Mouse (Mus musculus) small intestine, adult 2 months (tissue): ENCODE measurements around the gene Mchr1. TPM values are rescaled to one million over a fixed set of nuclear protein-coding genes. Genes with fewer than 3 reads are reported as not detected.

Experiments used
- H3K27ac ChIP-seq: fragments of 200-500 bp; 2 replicates; pipeline ENCODE4 v1.5.1; 2012; ENCODE audit warnings: low read depth, low read length, control low read depth, inconsistent platforms; ENCODE audit not compliant: insufficient read depth
- H3K27me3 ChIP-seq: fragments of 200-500 bp; 2 replicates; pipeline ENCODE4 v1.6.1; 2012; ENCODE audit warnings: mild to moderate bottlenecking, moderate library complexity, low read length, inconsistent platforms; ENCODE audit not compliant: control insufficient read depth, insufficient read depth
- H3K36me3 ChIP-seq: fragments of 200-500 bp; 2 replicates; pipeline ENCODE4 v1.6.1; 2012; ENCODE audit warnings: mild to moderate bottlenecking, low read length, control low read depth, inconsistent platforms; ENCODE audit not compliant: control insufficient read depth, insufficient read depth
- H3K4me1 ChIP-seq: fragments of 200-500 bp; 2 replicates; pipeline ENCODE4 v1.6.1; 2012; ENCODE audit warnings: low read length, inconsistent platforms, mixed read lengths; ENCODE audit not compliant: control insufficient read depth, insufficient read depth, insufficient read length
- H3K4me3 ChIP-seq: fragments of 200-500 bp; 2 replicates; pipeline ENCODE4 v1.5.1; 2012; ENCODE audit warnings: low read depth, mild to moderate bottlenecking, control low read depth, inconsistent platforms, low read length, moderate library complexity
- CTCF ChIP-seq: fragments of 200-500 bp; IDR thresholded peaks from 2 replicates; pipeline ENCODE4 v1.5.1; 2012; ENCODE audit warnings: low read depth, mild to moderate bottlenecking, control low read depth, inconsistent platforms, low read length, moderate library complexity, mixed read lengths; ENCODE audit not compliant: insufficient replicate concordance, insufficient read length; ENCODE audit errors: extremely low read depth
- POLR2A ChIP-seq: fragments of 200-500 bp; IDR thresholded peaks from 2 replicates; pipeline ENCODE4 v1.6.1; 2012; ENCODE audit warnings: low read depth, mild to moderate bottlenecking, control low read depth, inconsistent platforms, low read length, moderate library complexity
- WGBS: fragments of 180-500 bp; shearing (Covaris S2); methylation state at CpG from one replicate; pipeline ENCODE4 v1.1.7; 2018; 5-methylcytosine and 5-hydroxymethylcytosine counted together
- polyA plus RNA-seq: library from polyadenylated mRNA; depleted of rRNA; stranded (reverse); fragments of >200 nt; gene quantifications from 2 replicates; pipeline ENCODE4 v1.2.3, GENCODE M21; 2012

Mchr1 gene
- polyA plus RNA-seq, 1 experiment, result 0.71 TPM

DNA sequence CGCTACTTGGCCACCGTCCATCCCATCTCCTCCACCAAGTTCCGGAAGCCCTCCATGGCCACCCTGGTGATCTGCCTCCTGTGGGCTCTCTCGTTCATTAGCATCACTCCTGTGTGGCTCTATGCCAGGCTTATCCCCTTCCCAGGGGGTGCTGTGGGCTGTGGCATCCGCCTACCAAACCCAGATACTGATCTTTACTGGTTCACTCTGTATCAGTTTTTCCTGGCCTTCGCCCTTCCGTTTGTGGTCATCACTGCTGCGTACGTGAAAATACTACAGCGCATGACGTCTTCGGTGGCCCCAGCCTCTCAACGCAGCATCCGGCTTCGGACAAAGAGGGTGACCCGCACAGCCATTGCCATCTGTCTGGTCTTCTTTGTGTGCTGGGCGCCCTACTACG lies 2.2 kb downstream of the Mchr1 start:
- peaks cover 8% of the 10 kb centered on the region; the same call in 1 of the 2 replicates for H3K27me3 ChIP-seq
- no peak overlapping the region for H3K4me3 ChIP-seq
- peaks cover 6% of the 10 kb centered on the region; the same call in 1 of the 2 replicates for H3K4me1 ChIP-seq
- no peak overlapping the region for H3K27ac ChIP-seq
- WGBS, result 90% methylated on average over 18 of the region's 18 CpGs
- H3K36me3 ChIP-seq, result no peaks in the 10 kb centered on the region
- TF ChIP-seq POLR2A, result no peak
- no peak for TF ChIP-seq CTCF

DNA sequence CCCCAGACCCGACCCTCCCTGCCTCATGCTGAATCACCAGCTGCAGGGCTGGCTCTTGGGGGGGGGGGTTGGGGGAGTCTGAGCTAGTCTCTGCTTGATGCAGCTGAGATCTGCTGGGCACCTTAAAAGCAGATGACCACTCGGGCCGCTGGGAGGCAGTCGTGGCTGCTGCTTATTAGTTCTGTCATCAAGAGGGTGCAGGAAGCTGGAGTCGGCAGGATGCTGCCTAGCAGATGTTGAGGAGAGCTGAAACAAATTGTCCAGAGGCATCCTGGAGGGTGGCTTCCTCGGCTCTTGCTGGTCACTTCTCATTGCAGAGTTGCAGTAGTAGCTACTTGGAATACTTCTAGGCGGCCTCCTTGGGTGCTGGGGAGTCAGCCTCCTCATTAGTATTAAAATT lies 4.0 kb downstream of the Mchr1 start:
- 35% methylated on average over 7 of the region's 7 CpGs for WGBS
- Histone ChIP-seq H3K27ac (no peak overlapping the region), H3K4me1 (peaks cover 6% of the 10 kb centered on the region; the same call in 1 of the 2 replicates), H3K4me3 (no peak overlapping the region), H3K27me3 (peaks cover 8% of the 10 kb centered on the region; the same call in 1 of the 2 replicates), H3K36me3 (no peaks in the 10 kb centered on the region)
- TF ChIP-seq CTCF (peak; percentile 49; the same call in 1 of the 2 replicates), POLR2A (no peak)

DNA sequence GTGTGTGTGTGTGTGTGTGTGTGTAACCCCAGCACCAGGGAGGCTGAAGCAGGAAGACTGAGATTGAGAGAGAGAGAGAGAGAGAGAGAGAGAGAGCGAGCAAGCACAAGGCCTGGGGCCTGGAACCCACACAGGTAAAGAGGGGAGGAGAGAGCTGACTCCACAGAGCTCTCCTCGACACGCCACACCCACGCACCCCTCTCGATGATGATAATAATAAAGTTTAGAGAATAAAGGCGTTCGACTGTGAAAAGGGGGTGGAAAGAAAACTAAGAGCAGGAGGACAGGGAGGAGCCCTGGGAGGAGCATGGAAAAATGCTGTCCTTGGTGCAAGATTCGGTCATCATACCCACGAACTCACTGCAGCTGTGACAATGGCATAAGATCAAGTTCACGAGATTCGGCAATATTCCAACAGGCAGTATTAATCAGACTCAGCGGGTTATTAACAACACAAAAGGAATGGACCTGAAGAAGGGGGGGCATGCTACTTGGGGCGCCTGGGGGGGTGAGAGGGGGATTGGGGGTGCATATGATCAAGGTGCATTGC lies 4.6 kb downstream of the Mchr1 start:
- H3K4me3 ChIP-seq, result no peak overlapping the region
- peaks cover 8% of the 10 kb centered on the region; the same call in 1 of the 2 replicates for H3K27me3 ChIP-seq
- 58% methylated on average over 13 of the region's 13 CpGs for WGBS
- peaks cover 6% of the 10 kb centered on the region; the same call in 1 of the 2 replicates for H3K4me1 ChIP-seq
- no peak overlapping the region for H3K27ac ChIP-seq
- TF ChIP-seq CTCF (no peak), POLR2A (no peak)
- no peaks in the 10 kb centered on the region for H3K36me3 ChIP-seq

DNA sequence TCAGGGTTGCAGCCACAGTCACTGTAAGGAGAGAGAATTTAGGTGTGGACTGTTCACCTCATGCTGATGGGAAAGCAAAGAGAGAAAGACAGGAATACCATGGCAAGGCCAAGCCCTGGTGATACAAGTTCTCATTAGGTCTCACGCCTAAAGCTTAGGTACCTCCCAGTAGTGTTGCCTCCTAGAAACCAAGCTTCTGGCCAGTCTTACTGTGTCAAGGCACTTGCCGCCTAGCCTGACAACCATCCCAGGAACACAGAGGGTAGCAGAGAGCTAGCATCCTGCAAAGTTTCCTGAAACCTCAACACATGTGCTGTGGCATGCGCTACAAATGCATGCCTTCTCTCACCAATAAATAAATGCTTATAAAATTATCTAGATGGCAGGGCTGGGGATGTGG lies 11.6 kb downstream of the Mchr1 start:
- WGBS, result 88% methylated on average over 3 of the region's 3 CpGs
- Histone ChIP-seq H3K4me3 (no peak overlapping the region), H3K36me3 (no peaks in the 10 kb centered on the region), H3K27me3 (no peaks in the 10 kb centered on the region), H3K4me1 (peaks cover 21% of the 10 kb centered on the region; the same call in 1 of the 2 replicates), H3K27ac (peak overlapping the region; percentile 94)
- TF ChIP-seq POLR2A (no peak), CTCF (no peak)

DNA sequence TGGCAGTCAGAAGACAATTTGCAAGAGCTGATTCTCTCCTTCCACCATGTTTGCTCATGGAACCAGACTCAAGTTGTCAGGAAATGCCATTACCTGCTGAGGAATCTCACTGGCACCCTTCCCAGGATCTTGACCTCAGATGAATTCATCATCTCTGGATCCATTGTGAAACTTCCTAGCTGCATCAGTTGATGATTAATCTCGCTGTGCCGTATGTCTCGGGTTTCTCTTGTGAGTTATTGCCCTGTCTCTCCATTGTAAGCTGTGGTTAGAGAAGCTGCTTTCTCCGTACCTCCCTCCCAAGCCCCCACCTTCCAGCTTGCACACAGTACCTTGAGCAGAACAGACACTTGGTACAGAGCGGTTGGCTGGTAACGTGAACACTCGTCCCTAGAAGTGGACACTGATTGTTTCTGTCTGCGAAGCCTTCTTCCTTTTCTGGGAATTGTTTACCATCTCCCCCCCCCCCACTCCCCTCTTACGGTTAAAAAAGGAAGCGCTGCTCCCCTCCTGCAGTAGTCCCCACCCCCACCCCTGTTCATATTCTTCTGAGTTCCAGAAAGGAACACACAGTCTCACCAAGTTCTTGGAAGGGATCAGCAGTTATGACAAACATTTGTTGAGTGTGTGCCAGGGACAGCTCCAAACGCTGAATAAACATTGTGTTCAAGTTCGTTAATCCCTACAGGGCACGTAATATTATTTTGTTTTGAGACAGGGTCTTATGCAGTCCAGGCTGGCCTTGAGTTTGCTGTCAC lies 12.5 kb downstream of the Mchr1 start:
- no peak for TF ChIP-seq CTCF
- TF ChIP-seq POLR2A, result no peak; the same call in 1 of the 2 replicates
- peak overlapping the region; percentile 28; the same call in 1 of the 2 replicates for H3K4me3 ChIP-seq
- WGBS, result 1% methylated on average over 13 of the region's 13 CpGs
- H3K27me3 ChIP-seq, result no peaks in the 10 kb centered on the region
- peak overlapping the region; percentile 94 for H3K27ac ChIP-seq
- H3K36me3 ChIP-seq, result no peaks in the 10 kb centered on the region
- H3K4me1 ChIP-seq, result peaks cover 21% of the 10 kb centered on the region; the same call in 1 of the 2 replicates

DNA sequence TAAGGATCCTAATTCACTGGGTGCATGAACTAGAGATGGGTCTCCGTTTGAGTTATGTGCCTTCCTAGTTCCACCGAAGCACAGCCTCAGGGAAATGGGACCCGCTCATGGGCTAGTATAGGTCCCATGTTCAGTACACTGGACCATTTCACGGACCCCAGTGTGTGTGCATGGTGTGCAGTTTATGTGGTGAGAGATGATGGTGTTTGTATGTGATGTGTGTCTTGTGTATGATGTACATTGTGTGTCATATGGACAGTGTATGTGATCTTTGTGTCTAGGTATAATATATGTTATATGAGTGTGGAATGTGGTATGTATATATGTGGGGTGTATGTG lies 13.0 kb downstream of the Mchr1 start:
- peak overlapping the region; percentile 86 for H3K27ac ChIP-seq
- H3K4me1 ChIP-seq, result peaks cover 21% of the 10 kb centered on the region; the same call in 1 of the 2 replicates
- no peak overlapping the region for H3K4me3 ChIP-seq
- H3K27me3 ChIP-seq, result no peaks in the 10 kb centered on the region
- no peaks in the 10 kb centered on the region for H3K36me3 ChIP-seq
- no peak for TF ChIP-seq CTCF
- TF ChIP-seq POLR2A, result no peak
- WGBS, result 24% methylated on average over 4 of the region's 4 CpGs

DNA sequence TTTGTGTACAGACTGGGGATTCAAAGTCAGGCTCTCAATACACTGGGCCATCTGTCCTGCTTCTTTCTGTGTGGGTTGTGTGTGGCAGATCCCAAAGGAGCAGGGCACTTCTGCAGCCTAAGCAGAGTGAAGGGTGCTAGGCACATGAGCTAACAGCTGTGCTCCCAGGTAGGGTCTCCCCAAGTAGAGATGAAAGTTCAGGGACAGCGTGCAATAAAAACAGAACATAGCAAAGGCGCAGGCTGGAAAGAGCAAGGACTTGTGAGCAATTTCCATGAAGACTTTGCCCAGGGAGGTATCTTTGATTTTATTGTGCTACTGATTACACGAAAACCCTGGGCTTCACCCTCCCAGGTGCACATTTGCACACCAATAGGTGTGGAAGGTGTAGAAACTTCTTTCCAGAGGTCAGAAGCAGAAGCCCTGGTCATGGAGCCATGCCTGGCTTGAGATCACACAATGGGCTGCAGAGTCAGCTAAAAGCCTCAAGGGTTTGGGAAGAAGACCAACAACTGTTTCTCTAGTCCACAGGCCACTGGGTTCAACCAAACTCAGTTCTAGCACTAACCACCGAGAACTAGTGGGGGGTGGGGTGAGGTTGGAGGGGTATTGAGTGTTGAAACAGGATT lies 13.8 kb downstream of the Mchr1 start:
- H3K4me3 ChIP-seq, result no peak overlapping the region
- H3K27me3 ChIP-seq, result no peaks in the 10 kb centered on the region
- no peaks in the 10 kb centered on the region for H3K36me3 ChIP-seq
- WGBS, result 28% methylated on average over 4 of the region's 4 CpGs
- no peak for TF ChIP-seq POLR2A
- peak overlapping the region; percentile 86 for H3K27ac ChIP-seq
- peaks cover 23% of the 10 kb centered on the region; the same call in 1 of the 2 replicates for H3K4me1 ChIP-seq
